In genomic region chr2:47088635-47089034, GRCm38 (mm10) we compare ENCODE assay signal across 8 mouse cellular contexts.
A peak's percentile ranks its signal among the peaks of the same experiment; 100 is the strongest.
DNase-seq lines count a peak whose midpoint lies in the region; ATAC-seq and TF ChIP-seq lines count a peak whose summit lies in the region.

No protein-coding gene starts in this region.

- no peak overlapping the region for H3K4me2 ChIP-seq in liver, postnatal 0 days (ENCODE audit: low read depth, low read length)

- H3K4me1 ChIP-seq in liver, adult 2 months (ENCODE audit: control insufficient read depth, insufficient read depth, low read length): no peaks in the 10 kb centered on the region
- H3K4me1 ChIP-seq in liver, postnatal 0 days (ENCODE audit: insufficient read depth): no peaks in the 10 kb centered on the region

- no peak for TF ChIP-seq EP300 in liver, postnatal 0 days (IDR thresholded peaks at IDR 0.05; ENCODE audit: low read depth)

- no peak for TF ChIP-seq CTCF in liver, adult 2 months (IDR thresholded peaks at IDR 0.05; ENCODE audit: low read depth, low read length)
- no peak for TF ChIP-seq CTCF in liver, postnatal 0 days (IDR thresholded peaks at IDR 0.05; ENCODE audit: low read depth)

- H3K27ac ChIP-seq in liver, adult 2 months (replicated peaks; ENCODE audit: insufficient read depth, low read depth, low read length): no peak overlapping the region
- H3K27ac ChIP-seq in liver, postnatal 0 days (ENCODE audit: low read depth): no peak overlapping the region

- no peak for TF ChIP-seq POLR2A in liver, adult 2 months (IDR thresholded peaks at IDR 0.05; ENCODE audit: extremely low read depth, insufficient read depth, low read length)

- H3K9ac ChIP-seq in liver, adult 2 months (ENCODE audit: low read depth, low read length): no peak overlapping the region
- H3K9ac ChIP-seq in liver, postnatal 0 days (replicated peaks): no peak overlapping the region

- no peak for ATAC-seq in liver, postnatal 0 days

- intact Hi-C loops in gastrocnemius, postnatal 36 days (cut with DNase I): no loop called here

- H3K27me3 ChIP-seq in liver, adult 2 months (ENCODE audit: control insufficient read depth, insufficient read depth, low read length): 0 out of 2 replicates have a peak, but pooled peaks cover 5% of the 10 kb centered on the region
- no peaks in the 10 kb centered on the region for H3K27me3 ChIP-seq in liver, postnatal 0 days (ENCODE audit: insufficient read depth, low read length)

- no peaks in the 10 kb centered on the region for H3K79me2 ChIP-seq in liver, adult 2 months (ENCODE audit: control insufficient read depth, insufficient read depth, low read length)

- DNase-seq in embryo, embryonic 10 days (ENCODE audit: low spot score): peak; percentile 19
- no peak for DNase-seq in embryo, embryonic 9.5 days (ENCODE audit: extremely low spot score)
- peak; percentile 20 for DNase-seq in liver, adult 2 months (ENCODE audit: extremely low read depth, low read depth, low spot score)
- DNase-seq in liver, postnatal 0 days: no peak
- peak; percentile 28 for DNase-seq in cerebellum, adult 11-12 months
- DNase-seq in kidney, postnatal 10 days: peak; percentile 60
- DNase-seq in gastrocnemius, postnatal 36 days: no peak
- DNase-seq in natural killer cell, adult 2 months (ENCODE audit: low spot score in 2 of 2): no peak

- H3K9me3 ChIP-seq in liver, postnatal 0 days (ENCODE audit: low read length): no peaks in the 10 kb centered on the region

- WGBS in liver, adult 2 months: 56% methylated on average over 4 of the region's 4 CpGs
- 47% methylated on average over 4 of the region's 4 CpGs for WGBS in liver, postnatal 0 days (ENCODE audit: insufficient replicate concordance)

- H3K36me3 ChIP-seq in liver, adult 2 months (ENCODE audit: control insufficient read depth, insufficient read depth, low read length): no peaks in the 10 kb centered on the region
- no peaks in the 10 kb centered on the region for H3K36me3 ChIP-seq in liver, postnatal 0 days (replicated peaks; ENCODE audit: insufficient read depth, low read length)

- H3K4me3 ChIP-seq in liver, adult 2 months (ENCODE audit: insufficient read depth, low read depth, low read length): no peak overlapping the region
- no peak overlapping the region for H3K4me3 ChIP-seq in liver, postnatal 0 days (ENCODE audit: low read depth, low read length)

Comparison
In these comparisons a context has a peak if more than half of its experiments do, and no peak if none do; other contexts are left out.
1. DNase-seq: peak in embryo, embryonic 10 days (single experiment), liver, adult 2 months (single experiment), cerebellum, adult 11-12 months (single experiment) and kidney, postnatal 10 days (single experiment); none in embryo, embryonic 9.5 days (single experiment), liver, postnatal 0 days (single experiment), gastrocnemius, postnatal 36 days (0 of 2) and natural killer cell, adult 2 months (0 of 2).